Mouse (Mus musculus) urinary bladder, postnatal 10 days (tissue): Measurements from ENCODE around the gene Cd80.
"Not testable (repeated sequence)": the region's sequence is repeated elsewhere in the genome, so short reads cannot be mapped to it uniquely, and the experiment has no call there.

Experiments
- DNase-seq: peaks from one replicate; pipeline ENCODE4 v3.0.0; 2022; ENCODE audit warnings: low spot score

Cd80 gene

DNA sequence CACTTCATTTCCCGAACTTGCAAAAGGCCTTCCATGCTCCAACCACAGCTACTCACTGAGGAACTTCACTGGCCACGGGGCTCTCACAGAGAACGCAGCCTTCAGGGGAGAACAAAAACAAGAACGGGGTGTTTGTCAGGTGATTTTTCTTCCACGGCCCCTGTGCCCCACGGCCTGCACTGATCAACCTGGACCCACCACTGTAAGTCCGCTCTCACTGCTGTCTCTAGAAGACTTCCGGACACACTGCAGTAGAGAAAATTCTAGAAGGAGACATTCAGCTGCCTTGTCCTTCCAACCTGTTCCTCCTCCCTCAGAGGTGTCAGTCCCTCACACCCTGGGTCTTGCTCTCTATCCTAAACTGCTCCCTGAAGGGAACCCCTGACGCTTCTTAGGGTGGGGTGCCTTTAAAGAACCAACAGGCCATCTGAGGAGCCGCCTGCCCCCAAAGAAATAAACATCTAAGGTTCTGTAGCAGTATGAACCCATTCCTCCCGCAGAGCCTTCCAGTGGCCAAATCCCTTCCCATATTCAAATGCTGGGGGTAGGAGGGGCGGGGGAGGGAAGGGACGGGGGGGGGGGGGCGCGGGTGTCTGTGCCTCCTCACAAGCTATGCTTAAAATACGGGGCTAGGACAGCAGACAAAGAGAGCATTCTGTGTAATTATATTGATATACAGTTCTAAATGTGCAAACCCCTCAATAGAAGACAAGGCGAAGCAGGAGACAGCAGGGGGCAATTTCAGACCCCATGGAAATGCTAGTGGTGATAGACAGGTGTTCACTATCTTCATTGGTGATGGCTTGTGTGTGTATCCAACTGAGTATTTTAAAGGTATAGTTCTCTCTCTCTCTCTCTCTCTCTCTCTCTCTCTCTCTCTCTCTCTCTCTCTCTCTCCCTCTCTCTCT is at the start of gene Cd80:
TSS of gene Cd80 (plus strand) at position 51 of the 908 bp plus-strand sequence.
- DNase-seq = no peak

DNA sequence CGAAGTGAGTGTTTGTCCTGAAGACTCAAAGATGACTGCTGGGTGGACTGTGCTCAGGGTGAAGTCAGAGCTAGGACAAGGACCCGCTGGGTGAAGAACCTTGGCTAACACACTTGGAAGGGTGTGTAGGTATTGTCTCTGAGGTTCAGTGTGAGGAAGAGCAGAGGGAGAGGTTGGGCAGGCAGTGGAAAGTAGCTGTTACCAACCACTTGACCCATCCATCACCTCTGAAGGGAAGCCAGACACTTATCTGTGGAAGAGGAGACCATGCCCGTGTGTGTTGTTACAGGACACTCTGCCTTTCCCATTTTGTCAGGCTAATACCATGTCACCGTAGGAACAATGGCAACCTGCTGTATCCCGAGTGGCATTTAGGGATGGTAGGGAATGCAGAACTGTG is 49.1 kb upstream of the Cd80 start:
- DNase-seq = no peak

DNA sequence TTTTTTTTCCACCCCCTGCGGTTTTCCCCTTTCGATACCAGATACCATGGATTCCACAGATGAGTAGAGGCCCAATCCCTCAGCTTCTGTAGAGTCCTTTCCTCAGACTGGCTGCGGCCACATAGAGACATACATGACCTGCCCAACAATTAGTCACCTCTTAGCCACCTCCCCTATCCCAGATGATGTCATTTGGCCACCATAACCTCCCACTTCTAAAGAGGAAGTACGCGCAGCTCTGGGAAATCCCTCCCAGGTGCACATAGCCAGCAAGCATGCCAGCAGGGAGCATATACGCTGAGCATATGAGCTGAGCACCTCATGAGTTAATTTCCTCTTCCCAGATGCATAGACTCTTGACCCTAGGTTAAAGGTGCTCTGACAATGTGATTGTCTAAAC is 48.7 kb upstream of the Cd80 start:
- DNase-seq = no peak

DNA sequence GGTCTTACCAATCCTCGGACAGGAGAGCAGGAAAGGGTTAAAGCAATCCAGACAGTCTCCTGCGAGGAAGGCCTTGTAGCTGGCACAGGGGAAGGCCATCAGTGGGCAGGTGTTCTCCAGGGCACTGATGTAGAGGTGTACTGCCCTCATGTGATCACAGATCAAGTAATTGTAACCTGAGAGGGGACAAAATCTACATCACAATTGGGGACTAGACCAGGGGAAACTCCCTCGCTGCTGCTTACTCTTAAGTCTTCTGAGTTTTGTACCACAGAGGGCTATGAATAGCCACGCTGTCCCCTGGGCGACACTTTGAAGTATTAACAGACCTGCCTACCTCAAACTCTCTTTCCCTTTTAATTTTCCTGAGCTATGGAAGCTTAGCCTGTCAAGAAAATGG is 47.8 kb upstream of the Cd80 start:
- no peak for DNase-seq

DNA sequence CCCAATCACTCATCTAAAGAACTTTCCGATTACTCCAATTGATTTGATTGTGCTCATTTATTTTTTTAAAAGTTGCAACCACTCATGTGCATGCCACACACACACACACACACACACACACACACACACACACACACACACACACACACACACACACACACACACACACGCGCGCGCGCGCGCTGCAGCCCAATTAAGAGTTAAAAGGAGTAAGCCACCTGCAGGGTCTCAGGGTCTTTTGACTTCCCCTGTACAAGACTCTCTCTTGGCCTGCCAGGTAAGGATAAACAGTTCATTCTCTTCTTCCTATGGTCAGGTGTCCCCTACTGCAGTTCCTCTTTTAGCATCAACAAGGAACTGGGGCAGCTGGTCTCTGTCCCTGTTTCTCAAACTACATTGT is 46.9 kb upstream of the Cd80 start:
- DNase-seq = no peak

DNA sequence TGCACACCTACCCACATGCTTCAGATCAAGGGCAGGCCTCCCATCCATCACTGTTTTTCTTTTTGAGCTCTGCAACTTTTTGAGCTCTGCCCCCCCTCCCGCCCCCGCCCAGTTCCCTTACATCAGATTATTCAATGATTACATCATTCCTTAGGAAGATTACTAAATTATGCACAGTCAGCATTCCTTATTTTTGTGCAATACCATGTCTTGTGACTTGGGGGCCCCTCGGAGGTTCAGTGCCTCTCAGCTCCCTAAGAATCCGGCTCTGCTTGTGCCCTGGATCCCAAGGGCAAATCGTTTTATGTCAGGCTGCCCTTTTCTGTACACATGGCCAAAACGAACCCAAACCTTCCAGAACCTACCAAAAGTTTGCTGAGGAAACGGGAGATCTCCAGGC is 40.4 kb upstream of the Cd80 start:
- DNase-seq = no peak

DNA sequence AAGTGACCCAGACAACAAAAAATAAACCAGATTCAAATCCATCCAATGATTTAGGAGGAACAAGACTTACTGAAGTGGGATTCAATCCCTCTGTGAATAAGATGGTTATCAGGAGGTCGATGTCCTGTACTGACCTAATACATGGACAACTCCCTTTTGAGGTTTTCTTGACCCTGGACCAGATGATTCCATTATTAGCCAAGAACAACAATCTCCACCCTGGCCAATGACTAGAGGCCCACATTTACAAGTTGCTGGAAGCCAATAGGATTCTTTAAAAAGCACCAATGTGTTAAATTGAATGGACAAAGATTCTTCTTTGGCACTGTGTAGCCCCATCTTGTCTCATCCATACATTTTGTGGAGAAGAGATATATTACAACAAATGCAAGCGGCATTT is 30.0 kb upstream of the Cd80 start:
- DNase-seq = no peak

DNA sequence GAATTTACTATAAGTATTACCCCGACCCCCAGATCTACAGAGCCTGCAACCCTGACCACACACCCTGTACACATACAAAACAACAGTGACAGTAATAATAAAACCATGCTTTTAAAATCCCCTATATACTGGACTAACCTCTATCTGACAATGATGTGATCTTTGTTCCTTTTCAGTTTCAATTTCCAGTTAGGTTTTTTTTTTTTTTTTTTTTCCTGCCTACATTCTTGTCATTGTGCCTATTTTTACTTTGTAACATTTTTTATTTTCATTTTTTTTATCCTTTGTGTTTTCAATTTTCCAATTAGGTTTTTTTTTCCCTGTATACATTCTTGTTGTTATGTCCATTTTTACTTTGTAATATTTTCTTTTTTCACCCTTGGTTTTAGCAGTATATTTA is 29.6 kb upstream of the Cd80 start:
- DNase-seq = no peak

DNA sequence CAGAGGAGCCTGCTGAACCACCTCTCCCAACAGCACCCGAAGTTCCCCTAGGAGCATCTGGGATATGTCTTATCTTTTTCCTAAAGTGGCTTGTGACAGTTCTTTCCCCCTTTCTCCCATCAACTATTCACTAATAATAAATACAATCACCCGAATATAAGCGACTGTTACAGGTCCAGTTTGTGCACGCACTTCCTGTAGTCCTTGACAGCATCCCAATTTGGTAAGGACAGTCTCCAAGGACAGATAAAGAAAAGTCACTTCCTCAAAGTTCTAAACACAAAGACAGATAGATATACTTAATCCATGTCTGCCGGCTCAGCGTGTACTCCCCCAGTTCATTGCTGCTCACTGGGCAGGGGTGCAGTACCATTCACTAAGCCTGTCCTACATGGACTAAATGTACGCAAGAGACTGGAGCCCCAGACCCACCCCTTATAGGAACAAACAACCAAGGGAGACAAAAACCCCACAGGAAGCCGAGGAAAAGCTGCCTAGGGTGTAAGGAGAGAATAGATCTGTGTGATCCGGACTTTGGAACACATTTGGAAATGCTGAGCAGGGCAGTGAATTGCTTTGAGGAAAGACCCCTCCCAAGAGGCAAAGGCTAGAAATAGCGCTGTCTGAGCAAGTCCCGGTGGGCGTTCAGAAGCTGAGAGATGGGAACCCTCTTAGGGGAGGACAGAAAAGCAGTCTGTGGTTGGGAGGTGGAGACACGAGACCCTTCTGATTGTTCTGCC is 23.7 kb upstream of the Cd80 start:
- no peak for DNase-seq

DNA sequence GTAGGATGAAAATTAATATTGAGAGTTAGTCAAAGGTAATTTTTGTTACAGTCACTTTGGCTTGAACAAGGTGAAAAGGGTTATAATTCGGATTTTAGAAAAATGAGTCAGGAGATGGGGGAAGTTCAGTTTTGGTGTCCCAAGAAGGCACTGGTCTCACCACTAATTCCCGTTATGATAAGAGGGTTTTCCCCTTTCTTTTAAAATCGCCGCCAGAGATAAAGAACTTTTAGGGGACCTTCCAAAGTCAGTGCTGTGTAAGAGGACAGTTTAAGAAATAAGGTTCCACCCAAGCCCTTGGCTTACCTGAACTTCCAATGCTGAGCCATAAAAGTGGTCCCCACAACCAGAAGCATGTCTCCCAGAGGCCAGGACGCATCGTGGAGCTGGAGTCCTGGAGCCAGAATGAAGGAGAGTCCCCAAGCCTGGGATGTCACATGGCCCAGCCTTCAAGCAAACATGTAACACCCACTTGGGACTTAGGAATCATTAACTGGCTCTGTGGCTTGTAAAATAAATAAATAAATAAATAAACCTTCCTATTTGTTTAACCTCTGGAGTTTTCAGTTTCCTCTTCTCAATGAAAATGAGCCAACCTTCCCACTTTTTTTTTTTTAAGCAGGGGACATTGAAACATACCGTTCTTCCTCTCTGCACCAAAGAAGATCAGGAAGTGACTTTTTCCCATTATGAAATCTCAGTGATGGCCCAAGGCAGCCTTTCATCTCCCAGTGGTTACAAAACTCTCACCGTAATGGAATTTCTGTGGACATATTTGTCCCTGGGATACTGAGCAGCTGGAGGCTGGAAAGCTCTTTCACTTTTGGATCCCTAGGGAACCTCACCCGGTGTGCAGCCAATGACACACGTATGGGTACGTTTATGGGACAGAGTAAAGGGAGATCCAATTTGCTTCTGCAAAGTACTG is 22.6 kb upstream of the Cd80 start, which contains the start of gene Pla1a:
TSS of gene Pla1a (minus strand) at position 648 of the 928 bp plus-strand sequence.
- no peak for DNase-seq

DNA sequence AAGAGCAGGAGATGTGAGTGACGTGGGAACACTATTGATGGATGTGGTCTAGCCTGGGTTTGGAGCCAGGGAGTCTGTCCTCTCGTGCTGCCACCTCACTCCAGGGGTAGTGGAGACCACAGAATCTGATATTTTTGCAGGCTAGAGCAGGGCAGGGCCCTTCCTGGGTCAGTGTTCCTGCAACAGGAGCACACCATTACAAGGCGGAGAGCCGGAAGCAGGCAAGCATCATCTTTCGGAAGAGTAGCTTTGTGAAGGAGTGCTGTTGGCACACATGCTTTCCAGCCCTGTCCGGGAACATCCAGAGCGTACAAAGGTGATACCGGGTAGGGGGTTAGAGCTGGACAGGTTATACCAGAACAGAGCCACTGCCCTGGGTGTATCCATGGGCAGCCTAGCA is 21.8 kb upstream of the Cd80 start:
- DNase-seq = no peak

DNA sequence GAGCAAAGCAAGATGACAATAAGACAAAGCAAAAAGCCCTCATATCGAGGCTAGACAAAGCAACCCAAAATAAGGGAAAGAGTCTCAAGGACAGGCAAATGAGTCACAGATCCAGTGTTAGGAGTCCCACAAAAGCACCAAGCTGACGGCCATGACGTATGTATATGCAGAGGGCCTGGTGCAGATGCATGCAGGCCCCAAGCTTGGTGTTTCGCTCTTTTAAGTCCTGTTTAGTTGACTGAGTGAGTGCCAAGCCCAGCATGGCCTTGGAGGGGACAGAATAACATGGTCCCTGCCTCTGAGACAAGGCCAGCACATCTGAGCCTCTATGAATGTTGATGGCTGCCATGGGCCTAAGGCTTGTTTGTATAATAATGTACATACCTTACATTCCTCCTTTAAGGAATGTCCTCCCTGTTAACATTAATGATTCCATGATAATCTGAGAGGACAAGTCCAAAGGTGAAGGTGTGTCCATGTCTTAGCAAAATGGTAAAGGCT is 21.0 kb upstream of the Cd80 start:
- no peak for DNase-seq

DNA sequence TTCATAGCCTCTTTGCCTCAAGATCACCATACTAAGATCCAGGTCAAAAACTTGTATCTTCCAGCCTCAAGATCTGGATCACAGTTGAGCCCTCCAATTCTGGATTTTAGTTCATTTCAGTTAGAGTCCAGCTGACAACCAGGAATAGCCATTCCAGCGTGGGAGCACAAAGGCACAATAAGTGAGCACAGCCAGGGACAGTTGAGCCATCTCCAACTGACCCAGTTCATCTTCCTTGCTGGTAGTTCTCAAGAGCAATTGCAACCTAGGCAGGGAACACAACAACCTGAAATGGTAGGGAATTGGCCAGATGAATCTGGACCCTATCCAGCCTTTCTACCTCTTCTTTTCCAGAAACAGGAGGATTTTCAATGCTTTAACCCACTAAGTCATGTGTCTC is 16.2 kb upstream of the Cd80 start:
- no peak for DNase-seq

DNA sequence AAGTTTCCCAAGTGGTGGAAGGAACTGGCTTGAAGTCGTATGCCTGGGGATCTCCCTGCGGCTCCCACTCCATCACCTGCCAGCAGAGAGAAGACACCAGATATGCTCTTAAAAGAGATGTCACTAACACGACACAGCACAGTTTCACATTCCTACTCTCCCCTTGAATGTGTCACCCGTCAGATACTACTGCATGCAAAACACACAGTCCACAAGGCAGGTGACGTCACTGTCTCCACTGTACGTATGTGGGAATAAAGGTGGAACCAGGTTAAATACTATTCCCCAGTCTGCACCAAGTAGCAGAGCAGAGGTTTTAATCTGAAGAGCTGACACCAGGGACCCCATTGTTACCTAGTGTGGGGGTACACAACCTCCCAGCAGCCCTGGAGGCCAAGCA is 15.0 kb upstream of the Cd80 start:
- DNase-seq = no peak

DNA sequence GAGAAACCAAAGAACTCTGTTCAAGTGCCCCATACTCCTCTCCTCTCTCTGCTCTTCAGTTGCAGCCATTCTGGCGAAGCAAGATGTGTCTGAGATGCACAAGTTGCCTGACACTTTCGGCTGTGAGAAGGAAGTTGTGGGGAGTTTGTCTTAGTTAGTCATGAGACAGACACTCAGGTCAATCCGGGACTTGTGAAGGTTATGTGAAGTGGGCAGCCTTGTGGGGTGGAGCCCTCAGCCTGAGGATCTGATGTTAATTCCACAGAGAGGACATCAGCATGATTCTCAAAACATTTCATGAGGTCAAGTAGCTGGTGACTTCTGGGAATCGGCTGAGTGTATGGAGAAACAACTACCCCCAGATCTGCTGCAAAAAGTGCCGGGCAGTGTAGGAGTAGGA is 13.8 kb upstream of the Cd80 start:
- DNase-seq = no peak

DNA sequence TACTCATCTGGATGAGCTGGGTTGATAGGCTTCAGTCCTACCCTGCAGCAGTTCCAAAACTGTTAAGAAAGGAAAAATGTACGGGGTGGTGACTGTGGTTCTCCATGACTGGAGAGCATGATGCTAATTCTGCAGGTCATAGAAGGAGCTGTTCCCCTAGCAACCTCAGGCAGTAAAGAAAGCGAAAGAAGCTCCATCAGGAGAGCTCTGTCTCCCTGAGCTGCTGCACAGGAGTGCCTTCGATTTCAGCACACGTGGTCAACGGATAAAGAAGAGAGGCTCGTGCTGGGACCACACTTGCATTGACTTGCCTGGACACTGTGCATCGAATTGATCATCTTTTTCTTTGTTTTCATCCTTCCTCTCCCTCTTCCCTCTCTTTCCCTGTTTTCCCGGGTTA is 13.1 kb upstream of the Cd80 start:
- DNase-seq = no peak

DNA sequence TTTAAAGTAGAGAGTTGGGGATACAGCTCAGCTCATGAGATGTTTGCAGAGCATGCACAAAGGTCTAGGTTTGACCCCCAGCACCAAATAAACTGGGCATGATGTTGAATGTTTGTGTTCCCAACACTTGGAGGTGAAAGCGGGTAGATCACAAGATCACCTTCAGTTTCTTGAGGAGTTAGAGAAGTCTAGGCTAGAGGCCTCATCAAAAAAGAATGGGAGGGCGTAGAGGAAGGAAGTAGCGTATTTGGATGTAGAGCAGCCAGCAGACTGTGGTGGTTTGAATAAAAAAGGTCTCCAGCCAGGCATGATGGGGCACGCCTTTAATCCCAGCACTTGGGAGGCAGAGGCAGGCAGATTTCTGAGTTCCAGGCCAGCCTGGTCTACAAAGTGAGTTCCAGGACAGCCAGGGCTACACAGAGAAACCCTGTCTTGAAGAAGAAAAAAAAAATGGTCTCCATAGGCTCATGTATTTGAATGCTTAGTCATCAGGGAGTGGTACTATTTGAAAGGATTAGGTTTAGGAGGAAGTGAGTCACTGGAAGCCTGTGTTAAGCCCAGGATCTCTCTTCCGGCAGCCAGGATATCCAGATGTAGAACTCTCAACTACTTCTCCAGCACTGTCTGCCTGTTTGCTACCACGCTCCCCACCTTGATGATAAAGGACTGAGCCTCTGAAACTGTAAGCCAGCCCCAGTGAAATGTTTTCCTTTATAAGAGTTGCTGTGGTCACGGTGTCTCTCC is 11.5 kb upstream of the Cd80 start:
- DNase-seq = no peak

DNA sequence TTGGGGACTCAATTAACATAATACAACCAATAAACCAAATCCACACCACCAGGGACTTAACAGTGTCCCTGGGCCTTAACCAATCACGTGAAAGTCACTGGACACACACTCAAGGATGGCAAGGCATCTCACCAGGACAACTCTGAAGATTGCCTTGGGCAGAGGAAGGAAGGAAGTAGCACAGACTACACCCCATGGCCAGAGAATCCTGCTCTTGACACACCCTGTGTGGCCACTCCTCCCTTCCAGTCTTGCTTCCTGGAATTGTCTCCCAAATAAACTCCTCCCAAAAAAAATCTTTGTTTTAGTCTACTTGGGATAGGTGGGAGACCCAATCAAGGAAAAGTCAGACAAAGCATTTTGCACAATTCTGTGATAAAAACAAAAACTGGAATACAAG is 10.3 kb upstream of the Cd80 start:
- no peak for DNase-seq

DNA sequence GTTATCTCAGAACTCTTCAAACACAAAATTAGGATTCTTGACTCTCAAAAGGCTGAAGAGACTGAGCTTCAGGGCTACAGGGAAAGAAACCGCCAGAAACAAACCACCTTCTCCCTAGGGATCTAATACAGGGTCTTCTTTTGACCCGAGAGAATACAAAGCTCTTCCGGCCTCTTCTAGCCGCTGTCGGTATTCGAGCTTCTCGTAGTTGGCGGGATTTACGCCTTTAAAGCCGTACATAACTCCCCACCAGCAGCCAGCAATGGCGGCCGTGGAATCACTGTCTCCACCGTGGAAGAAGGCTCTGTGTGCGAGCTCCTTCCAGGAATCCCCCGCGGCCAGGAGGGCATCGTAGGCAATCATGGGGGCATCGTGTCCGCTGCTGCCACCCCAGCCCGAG is 9.8 kb upstream of the Cd80 start:
- no peak for DNase-seq

DNA sequence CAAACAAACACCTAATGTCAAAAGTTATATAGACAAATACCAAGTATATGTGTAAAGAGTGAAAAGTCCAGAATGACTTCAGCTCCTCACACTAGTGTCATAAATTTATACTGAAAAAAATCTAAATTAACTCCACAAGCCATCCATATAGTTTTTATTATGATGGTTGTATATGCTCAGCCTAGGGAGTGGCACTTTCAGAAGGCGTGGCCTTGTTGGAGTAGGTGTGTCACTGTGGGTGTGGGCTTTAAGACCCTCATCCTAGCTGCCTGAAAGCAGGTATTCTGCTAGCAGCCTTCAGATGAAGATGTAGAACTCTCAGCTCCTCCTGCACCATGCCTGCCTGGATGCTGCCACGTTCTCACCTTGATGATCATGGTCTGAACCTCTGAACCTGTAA is 9.2 kb upstream of the Cd80 start:
- DNase-seq = not testable (repeated sequence)

DNA sequence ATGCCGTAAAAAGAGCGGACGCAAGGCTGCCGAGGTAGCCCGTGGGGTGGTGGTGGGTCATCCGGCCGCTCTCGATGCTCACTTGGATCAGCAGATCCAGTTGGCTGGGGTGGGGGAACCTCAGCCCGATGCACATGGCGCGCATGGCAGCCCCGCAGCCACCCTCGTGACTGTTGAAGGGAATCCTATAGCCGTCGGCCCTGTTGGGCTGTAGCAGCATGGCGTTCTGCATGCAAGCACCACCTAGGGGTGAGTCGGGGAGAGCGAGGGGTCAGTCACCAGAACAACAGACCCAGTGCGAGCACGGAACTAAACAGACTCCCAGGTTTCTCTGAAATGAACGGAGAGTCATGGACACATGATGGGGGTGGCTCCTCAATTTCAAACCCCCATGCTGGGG is 8.0 kb upstream of the Cd80 start:
- no peak for DNase-seq
